8 mouse cellular contexts compared by ENCODE assay signal in genomic region chr17:13682378-13683026, GRCm38 (mm10).
A peak's percentile ranks its signal among the peaks of the same experiment; 100 is the strongest.
DNase-seq lines count a peak whose midpoint lies in the region; ATAC-seq lines count a peak whose summit lies in the region.

No protein-coding gene starts in this region.

- DNase-seq in urinary bladder, postnatal 25 days (ENCODE audit: low spot score) = peak; percentile 19
- DNase-seq in urinary bladder, postnatal 10 days (ENCODE audit: low spot score) = no peak
- DNase-seq in forebrain, embryonic 14.5 days (ENCODE audit: low spot score) = no peak
- DNase-seq in lung, postnatal 4 days = peak; percentile 62 to 74
- DNase-seq in thymus, postnatal 25 days = peak; percentile 25
- no peak for DNase-seq in ovary, postnatal 10 days (ENCODE audit: low spot score)
- DNase-seq in ovary, postnatal 14 days (ENCODE audit: low spot score) = no peak

- peaks cover 25% of the 10 kb centered on the region for H3K4me1 ChIP-seq in forebrain, embryonic 14.5 days (ENCODE audit: control insufficient read depth, insufficient read depth, low read length)
- peaks cover 12% of the 10 kb centered on the region; the same call in 1 of the 2 replicates for H3K4me1 ChIP-seq in kidney, embryonic 14.5 days (ENCODE audit: control insufficient read depth, insufficient read depth, low read length)

- H3K9ac ChIP-seq in forebrain, embryonic 14.5 days (ENCODE audit: low read length) = peak overlapping the region; percentile 54
- peak overlapping the region; percentile 54; the same call in 1 of the 2 replicates for H3K9ac ChIP-seq in kidney, embryonic 14.5 days (ENCODE audit: low read depth, low read length)

- H3K4me3 ChIP-seq in forebrain, embryonic 14.5 days (ENCODE audit: low read depth, low read length) = peak overlapping the region; percentile 21
- peak overlapping the region; percentile 27 for H3K4me3 ChIP-seq in kidney, embryonic 14.5 days (ENCODE audit: low read length)

- peak overlapping the region; percentile 76 for H3K27ac ChIP-seq in forebrain, embryonic 14.5 days (ENCODE audit: low read depth, low read length)
- peak overlapping the region; percentile 88 for H3K27ac ChIP-seq in kidney, embryonic 14.5 days (ENCODE audit: low read depth, low read length)

- no peaks in the 10 kb centered on the region for H3K27me3 ChIP-seq in forebrain, embryonic 14.5 days (replicated peaks; ENCODE audit: control insufficient read depth, insufficient read depth, low read length)
- no peaks in the 10 kb centered on the region for H3K27me3 ChIP-seq in kidney, embryonic 14.5 days (ENCODE audit: control insufficient read depth, insufficient read depth, low read length)

- WGBS in forebrain, embryonic 14.5 days = 54% methylated on average over 9 of the region's 9 CpGs
- 63% methylated on average over 9 of the region's 9 CpGs for WGBS in kidney, embryonic 14.5 days

- no peaks in the 10 kb centered on the region for H3K9me3 ChIP-seq in forebrain, embryonic 14.5 days (replicated peaks; ENCODE audit: control insufficient read depth, low read length)
- H3K9me3 ChIP-seq in kidney, embryonic 14.5 days (ENCODE audit: control insufficient read depth, low read length) = no peaks in the 10 kb centered on the region

- no peak for ATAC-seq in forebrain, embryonic 14.5 days
- no peak for ATAC-seq in kidney, embryonic 14.5 days (ENCODE audit: low FRiP score, low TSS enrichment)

- H3K4me2 ChIP-seq in forebrain, embryonic 14.5 days (ENCODE audit: low read length) = peak overlapping the region; percentile 36
- H3K4me2 ChIP-seq in kidney, embryonic 14.5 days (replicated peaks; ENCODE audit: low read depth, low read length) = peak overlapping the region; percentile 35

- H3K36me3 ChIP-seq in forebrain, embryonic 14.5 days (ENCODE audit: control insufficient read depth, insufficient read depth, low read length) = no peaks in the 10 kb centered on the region
- H3K36me3 ChIP-seq in kidney, embryonic 14.5 days (ENCODE audit: control insufficient read depth, insufficient read depth, low read length) = no peaks in the 10 kb centered on the region

Comparison
In these comparisons a context has a peak if more than half of its experiments do, and no peak if none do; other contexts are left out.
1. DNase-seq: peak in urinary bladder, postnatal 25 days (single experiment), lung, postnatal 4 days (2 of 2) and thymus, postnatal 25 days (single experiment); none in urinary bladder, postnatal 10 days (single experiment), forebrain, embryonic 14.5 days (single experiment), ovary, postnatal 10 days (single experiment) and ovary, postnatal 14 days (single experiment).